Mouse (Mus musculus) spleen, adult 2 months (tissue): ENCODE data around the gene Mknk2. TPM values are rescaled to one million over a fixed set of nuclear protein-coding genes. Genes with fewer than 3 reads are reported as not detected.

Experiments
- DNase-seq, 2 experiments: peaks; one replicate each; pipeline versions ENCODE4 v3.0.0 to v3.0.0-alpha.2; 2012 to 2021; ENCODE audit warnings: low spot score in 2 of 2, low read depth in 1 of 2
- H3K27ac ChIP-seq: fragments of 200-500 bp; 2 replicates; pipeline ENCODE4 v1.5.1; 2012; ENCODE audit warnings: low read length, inconsistent platforms; ENCODE audit not compliant: insufficient read depth
- H3K27me3 ChIP-seq: fragments of 200-500 bp; 2 replicates; pipeline ENCODE4 v1.6.1; 2012; ENCODE audit warnings: mild to moderate bottlenecking, moderate library complexity, low read length, inconsistent platforms; ENCODE audit not compliant: control insufficient read depth, insufficient read depth
- H3K36me3 ChIP-seq: fragments of 200-500 bp; 2 replicates; pipeline ENCODE4 v1.6.1; 2012; ENCODE audit warnings: mild to moderate bottlenecking, low read length, inconsistent platforms; ENCODE audit not compliant: control insufficient read depth, insufficient read depth
- H3K4me1 ChIP-seq: fragments of 200-500 bp; 2 replicates; pipeline ENCODE4 v1.6.1; 2011; ENCODE audit warnings: inconsistent platforms; ENCODE audit not compliant: control insufficient read depth, insufficient read depth, insufficient read length
- H3K4me3 ChIP-seq: fragments of 200-500 bp; 2 replicates; pipeline ENCODE4 v1.5.1; 2011; ENCODE audit warnings: mild to moderate bottlenecking, inconsistent platforms; ENCODE audit not compliant: insufficient read depth, insufficient read length; ENCODE audit errors: extremely low read depth
- CTCF ChIP-seq: fragments of 200-500 bp; IDR thresholded peaks from 2 replicates; pipeline ENCODE4 v1.5.1; 2011; ENCODE audit warnings: mild to moderate bottlenecking, inconsistent platforms; ENCODE audit not compliant: insufficient read depth, insufficient read length, insufficient replicate concordance; ENCODE audit errors: extremely low read depth
- POLR2A ChIP-seq: fragments of 200-500 bp; IDR thresholded peaks from 2 replicates; pipeline ENCODE4 v1.6.1; 2011; ENCODE audit warnings: low read depth, low read length, inconsistent platforms
- WGBS: fragments of 180-500 bp; shearing (Covaris S2); methylation state at CpG from one replicate; pipeline ENCODE4 v1.1.7; 2018; 5-methylcytosine and 5-hydroxymethylcytosine counted together
- polyA plus RNA-seq: library from polyadenylated mRNA; depleted of rRNA; stranded (reverse); fragments of >200 nt; gene quantifications from 2 replicates; pipeline ENCODE4 v1.2.3, GENCODE M21; 2012

Mknk2 gene
- polyA plus RNA-seq, 1 experiment = 351 TPM

DNA sequence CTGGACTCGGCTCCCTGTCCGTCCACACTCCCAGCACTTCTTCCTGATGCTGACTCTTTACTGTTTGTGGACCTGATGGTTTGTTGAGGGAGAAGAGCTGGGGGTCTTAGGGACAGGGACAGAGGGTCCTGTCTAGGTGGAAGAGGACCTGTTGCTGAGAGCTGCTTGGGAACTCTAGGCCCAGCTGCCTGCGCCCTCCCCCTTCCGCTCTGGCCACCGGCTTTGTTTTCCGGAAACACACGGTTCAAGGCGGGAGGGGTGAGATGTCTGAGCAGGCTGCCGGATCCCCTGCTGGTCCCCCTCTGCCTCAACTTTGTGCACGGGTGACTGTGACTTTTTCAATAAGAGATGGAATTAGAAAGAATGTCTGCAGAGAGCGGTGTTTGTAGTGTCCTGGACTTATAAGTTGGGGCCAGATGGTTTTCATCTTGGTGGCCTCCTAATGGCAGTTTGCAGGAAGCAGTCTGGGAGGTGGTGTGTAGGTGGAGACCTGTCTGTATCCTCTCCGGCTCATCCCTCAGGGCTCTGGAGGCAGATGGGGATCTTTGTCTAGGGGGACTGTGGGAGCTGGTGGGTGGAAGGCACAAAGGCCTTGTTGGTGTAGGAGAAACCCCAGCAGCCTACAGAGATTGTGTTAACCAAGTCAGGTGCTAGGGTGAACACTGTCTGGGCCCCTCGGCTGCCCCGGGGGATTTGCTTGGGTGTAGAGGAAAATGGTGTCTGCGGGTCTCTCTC lies 54.3 kb downstream of the Mknk2 start:
- TF ChIP-seq CTCF (no peak), POLR2A (peak; percentile 43; the same call in 1 of the 2 replicates)
- no peaks in the 10 kb centered on the region for H3K36me3 ChIP-seq
- WGBS = 2% methylated on average over 15 of the region's 15 CpGs
- H3K27ac ChIP-seq = peak overlapping the region; percentile 92
- peaks cover 7% of the 10 kb centered on the region; the same call in 1 of the 2 replicates for H3K4me1 ChIP-seq
- DNase-seq = peak in 1 of 2 experiments; percentile 81
- H3K4me3 ChIP-seq = peak overlapping the region; percentile 87
- no peaks in the 10 kb centered on the region for H3K27me3 ChIP-seq

DNA sequence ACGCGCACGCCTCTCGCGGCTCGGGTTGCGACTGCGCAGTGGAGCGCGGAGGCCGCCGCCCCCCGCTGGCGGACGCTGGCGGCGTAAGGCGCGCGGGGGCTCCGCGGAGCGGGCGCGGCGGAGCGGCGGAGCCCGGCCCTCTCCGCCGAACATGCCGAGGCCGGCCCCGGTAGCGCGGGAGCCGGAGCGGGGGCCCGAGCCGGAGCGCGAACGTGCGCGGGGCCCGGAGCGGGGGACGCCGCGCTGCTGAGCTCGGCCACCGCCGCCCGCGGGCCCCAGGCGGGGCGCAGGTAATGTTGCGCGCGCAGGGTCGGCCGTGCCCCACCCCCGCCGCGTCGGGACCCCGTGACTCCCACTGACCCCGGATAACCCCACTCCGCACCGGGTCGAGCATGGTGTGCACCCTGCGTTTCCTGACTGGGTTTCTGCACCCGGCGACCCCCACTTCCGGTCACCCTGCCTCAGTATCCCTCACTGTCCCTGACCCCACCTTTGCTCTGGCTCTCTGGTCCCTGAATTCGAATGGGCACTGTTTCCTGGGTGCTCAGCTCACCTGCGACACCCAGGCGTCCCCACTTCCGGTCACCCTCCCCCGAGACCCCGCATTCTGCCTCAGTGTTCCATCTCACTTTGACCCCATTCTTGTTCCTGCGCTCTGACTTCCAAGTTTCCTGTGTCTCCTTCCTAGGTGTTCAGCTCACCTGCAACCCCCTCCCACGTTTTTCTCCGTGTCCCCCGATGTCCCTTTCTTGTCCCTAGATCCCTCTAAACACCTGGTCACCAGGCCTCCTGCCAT lies 55.1 kb downstream of the Mknk2 start, which contains the start of gene Csnk1g2:
Gene Csnk1g2 (plus strand): TSS at position 178 of the 796 bp plus-strand sequence.
- Histone ChIP-seq H3K27me3 (no peaks in the 10 kb centered on the region), H3K27ac (peak within 1 kb of the TSS; percentile 92), H3K4me1 (peaks cover 10% of the 10 kb centered on the region; the same call in 1 of the 2 replicates), H3K4me3 (peak within 1 kb of the TSS; percentile 87), H3K36me3 (no peaks in the 10 kb centered on the region)
- TF ChIP-seq POLR2A (no peak; the same call in 1 of the 2 replicates), CTCF (no peak)
- DNase-seq = peak in 1 of 2 experiments; percentile 57
- 1% methylated on average over 84 of the region's 85 CpGs for WGBS

DNA sequence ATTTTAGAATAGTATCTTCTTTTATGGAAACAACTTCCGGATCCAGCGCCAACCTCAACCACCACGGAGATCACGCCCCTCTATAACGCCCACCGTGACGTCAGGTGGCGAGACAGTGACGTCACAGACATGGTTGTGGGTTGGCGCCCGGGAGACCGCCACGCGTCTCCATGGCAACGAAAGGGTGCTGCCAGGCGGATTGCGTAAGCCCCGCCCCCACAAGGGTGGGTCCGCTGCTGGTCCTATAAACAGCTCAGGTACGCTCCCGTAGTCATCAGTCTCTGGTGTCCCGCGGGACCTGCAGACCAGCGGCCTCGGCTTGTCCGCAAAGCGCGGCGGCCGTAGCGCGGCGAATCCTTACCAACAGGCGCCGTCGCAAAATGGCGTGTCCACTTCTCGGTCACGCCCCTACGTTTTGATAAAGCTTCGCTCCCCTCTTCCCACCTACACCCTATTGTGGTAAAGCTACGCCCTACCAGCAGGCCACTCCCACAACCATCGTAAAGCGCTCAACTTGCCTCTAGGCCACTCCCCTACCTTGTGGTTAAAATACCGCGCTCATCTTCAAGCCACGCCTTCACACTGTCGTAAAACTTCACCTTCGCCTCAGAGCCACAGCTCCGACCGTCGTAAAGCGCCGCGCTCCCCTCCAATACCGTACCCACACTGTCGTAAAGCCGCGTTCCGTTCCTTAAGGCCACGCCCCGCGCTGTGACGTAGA lies 55.8 kb downstream of the Mknk2 start:
- H3K4me1 ChIP-seq = peaks cover 4% of the 10 kb centered on the region; the same call in 1 of the 2 replicates
- no peaks in the 10 kb centered on the region for H3K27me3 ChIP-seq
- WGBS = under 1% methylated on average over 64 of the region's 64 CpGs
- H3K27ac ChIP-seq = peak overlapping the region; percentile 88
- DNase-seq = peak; percentile 99 to 100
- peak overlapping the region; percentile 65 for H3K4me3 ChIP-seq
- TF ChIP-seq CTCF (no peak), POLR2A (no peak; the same call in 1 of the 2 replicates)
- H3K36me3 ChIP-seq = no peaks in the 10 kb centered on the region

DNA sequence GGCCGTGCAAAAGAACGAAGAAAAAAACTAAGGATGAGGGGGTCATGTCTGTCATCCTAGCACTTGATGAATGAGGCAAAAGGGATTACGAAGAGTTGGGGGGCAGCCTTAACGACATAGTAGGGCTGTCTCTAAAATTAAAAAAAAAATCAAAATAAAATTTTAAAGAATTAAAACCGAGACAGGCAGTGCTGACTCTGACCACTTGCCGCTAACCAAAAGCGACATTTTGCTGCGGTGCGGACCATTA lies 56.3 kb downstream of the Mknk2 start:
- H3K4me3 ChIP-seq = peak overlapping the region; percentile 65
- H3K4me1 ChIP-seq = peaks cover 4% of the 10 kb centered on the region; the same call in 1 of the 2 replicates
- 3% methylated on average over 9 of the region's 9 CpGs for WGBS
- H3K36me3 ChIP-seq = no peaks in the 10 kb centered on the region
- DNase-seq = no peak
- H3K27me3 ChIP-seq = no peaks in the 10 kb centered on the region
- TF ChIP-seq CTCF (no peak), POLR2A (no peak)
- peak overlapping the region; percentile 88 for H3K27ac ChIP-seq

DNA sequence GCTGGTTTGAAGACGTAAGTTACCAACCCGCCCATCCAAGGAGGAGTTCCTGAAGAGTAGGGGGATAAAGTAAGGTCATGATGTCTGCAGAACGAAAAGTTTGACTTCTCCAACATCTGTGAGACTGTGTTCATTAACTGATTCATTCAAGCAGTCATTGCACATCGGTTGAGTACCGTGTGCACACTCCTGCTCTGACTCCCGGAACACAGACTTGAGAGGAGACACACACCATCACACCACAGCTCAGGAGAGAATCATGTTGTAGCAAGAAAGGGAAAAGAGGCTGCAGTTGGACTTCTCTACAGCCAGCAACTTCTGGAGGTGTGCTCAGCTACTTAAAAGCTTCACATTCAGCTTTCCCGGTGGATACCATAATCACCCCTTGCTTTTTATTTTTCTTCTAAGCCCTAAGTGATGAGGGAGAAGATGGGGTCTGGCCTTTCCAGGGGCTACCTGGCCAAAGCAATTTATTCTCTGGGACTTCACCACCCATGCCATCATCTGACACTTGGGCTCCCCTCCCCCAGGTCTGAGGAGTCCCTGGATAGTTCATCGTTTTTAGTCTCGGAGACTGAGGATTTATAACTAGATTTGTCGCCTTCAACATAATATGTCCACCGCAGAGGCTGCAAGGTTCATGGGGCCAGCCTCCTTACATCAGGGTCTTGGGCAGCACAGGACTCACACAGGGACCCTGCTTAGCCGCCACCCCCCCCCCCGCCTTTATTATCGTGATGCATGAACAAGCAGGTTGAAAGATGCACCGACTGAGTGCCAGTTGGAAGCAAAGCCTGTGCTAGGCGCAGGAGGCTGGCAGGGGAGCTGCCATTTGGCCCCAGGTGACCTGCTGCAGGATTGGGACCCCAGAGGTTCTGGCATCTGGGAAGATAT lies 56.9 kb downstream of the Mknk2 start:
- TF ChIP-seq CTCF (no peak), POLR2A (no peak)
- WGBS = 62% methylated on average over 16 of the region's 16 CpGs
- Histone ChIP-seq H3K4me1 (peaks cover 4% of the 10 kb centered on the region; the same call in 1 of the 2 replicates), H3K36me3 (no peaks in the 10 kb centered on the region), H3K4me3 (peak overlapping the region; percentile 7; the same call in 1 of the 2 replicates), H3K27ac (peak overlapping the region; percentile 88), H3K27me3 (no peaks in the 10 kb centered on the region)
- no peak for DNase-seq

DNA sequence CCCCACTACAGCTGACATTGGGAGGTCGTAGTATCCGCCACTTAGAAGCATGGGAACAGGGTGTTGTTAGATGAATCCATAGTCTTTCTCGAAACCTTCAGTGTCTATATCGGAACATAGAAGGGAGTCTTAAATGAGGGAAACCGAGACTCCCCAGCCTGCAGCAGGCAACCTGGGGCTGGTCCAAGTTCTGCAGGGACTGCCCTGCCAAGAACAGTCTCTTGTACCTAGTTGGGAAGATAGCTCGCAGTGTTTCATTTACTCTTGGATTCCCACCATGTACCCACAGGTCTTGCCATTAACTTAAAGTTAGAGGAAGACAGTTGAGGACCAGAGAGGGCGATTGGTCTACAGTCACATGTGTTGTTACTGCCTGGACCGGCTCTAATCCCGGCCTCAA lies 57.5 kb downstream of the Mknk2 start:
- Histone ChIP-seq H3K27ac (no peak overlapping the region), H3K27me3 (no peaks in the 10 kb centered on the region), H3K4me1 (peaks cover 4% of the 10 kb centered on the region; the same call in 1 of the 2 replicates), H3K4me3 (no peak overlapping the region), H3K36me3 (peaks cover 5% of the 10 kb centered on the region; the same call in 1 of the 2 replicates)
- no peak for DNase-seq
- 94% methylated on average over 9 of the region's 9 CpGs for whole genome bisulfite sequencing
- TF ChIP-seq CTCF (no peak), POLR2A (no peak)
